Mouse (Mus musculus) heart, adult 2 months (tissue): Measurements from ENCODE around the gene Msrb1. TPM values are rescaled to one million over a fixed set of nuclear protein-coding genes. Genes with fewer than 3 reads are reported as not detected.
A peak's percentile ranks its signal among the peaks of the same experiment; 100 is the strongest.

Source experiments
- DNase-seq, 2 experiments: peaks; one replicate each; pipeline ENCODE4 v3.0.0; 2021
- H3K27ac ChIP-seq: fragments of 200-600 bp; 2 replicates; pipeline ENCODE4 v1.8.1; 2022
- H3K27me3 ChIP-seq: fragments of 200-500 bp; 2 replicates; pipeline ENCODE4 v1.6.1; 2012; ENCODE audit warnings: mild to moderate bottlenecking, low read length, inconsistent platforms, mixed read lengths; ENCODE audit not compliant: control insufficient read depth, insufficient read depth
- H3K36me3 ChIP-seq: fragments of 200-500 bp; 2 replicates; pipeline ENCODE4 v1.6.1; 2012; ENCODE audit warnings: low read length, inconsistent platforms; ENCODE audit not compliant: control insufficient read depth, insufficient read depth
- H3K4me1 ChIP-seq: fragments of 200-500 bp; 2 replicates; pipeline ENCODE4 v1.6.1; 2011; ENCODE audit warnings: low read length; ENCODE audit not compliant: control insufficient read depth, insufficient read depth
- H3K4me3 ChIP-seq: fragments of 200-600 bp; 2 replicates; pipeline ENCODE4 v1.8.1; 2022
- H3K79me2 ChIP-seq: fragments of 200-500 bp; replicated peaks from 2 replicates; pipeline ENCODE4 v1.6.1; 2012; ENCODE audit warnings: mild to moderate bottlenecking, inconsistent platforms, low read length, moderate library complexity, mixed read lengths; ENCODE audit not compliant: control insufficient read depth, insufficient read depth
- H3K9ac ChIP-seq: fragments of 200-500 bp; 2 replicates; pipeline ENCODE4 v1.6.1; 2012; ENCODE audit warnings: low read depth, mild to moderate bottlenecking, control low read depth, inconsistent platforms, low read length, mixed read lengths
- CTCF ChIP-seq: fragments of 200-600 bp; IDR thresholded peaks from 2 replicates; pipeline ENCODE4 v1.8.1; 2022; ENCODE audit warnings: antibody characterized with exemption, mild to moderate bottlenecking, moderate library complexity
- EP300 ChIP-seq: fragments of 200-500 bp; IDR thresholded peaks from 2 replicates; pipeline ENCODE4 v1.6.1; 2011; ENCODE audit warnings: low read depth, low read length, control low read depth; ENCODE audit not compliant: insufficient read depth
- POLR2A ChIP-seq: fragments of 200-500 bp; IDR thresholded peaks from 2 replicates; pipeline ENCODE4 v1.6.1; 2011; ENCODE audit warnings: mild to moderate bottlenecking, low read depth, low read length, control low read depth; ENCODE audit not compliant: insufficient read depth
- WGBS: fragments of 180-500 bp; shearing (Covaris S2); methylation state at CpG from one replicate; pipeline ENCODE4 v1.1.7; 2018; 5-methylcytosine and 5-hydroxymethylcytosine counted together
- intact Hi-C: fragments of 180-260 bp; cut with DNase I; formaldehyde crosslinking; loops from one replicate; pipeline ENCODE4 v1.15.1; 2025
- polyA plus RNA-seq: library from polyadenylated mRNA; depleted of rRNA; stranded (reverse); fragments of >200 nt; gene quantifications from 2 replicates; pipeline ENCODE4 v1.2.3, GENCODE M21; 2012
- total RNA-seq, 2 experiments: library from RNA; stranded (reverse); gene quantifications; 2 replicates each; pipeline ENCODE4 v1.2.3; 2021

The Msrb1 gene
- total and polyA plus RNA-seq, 3 experiments = 154 to 178 (median 155) TPM

DNA sequence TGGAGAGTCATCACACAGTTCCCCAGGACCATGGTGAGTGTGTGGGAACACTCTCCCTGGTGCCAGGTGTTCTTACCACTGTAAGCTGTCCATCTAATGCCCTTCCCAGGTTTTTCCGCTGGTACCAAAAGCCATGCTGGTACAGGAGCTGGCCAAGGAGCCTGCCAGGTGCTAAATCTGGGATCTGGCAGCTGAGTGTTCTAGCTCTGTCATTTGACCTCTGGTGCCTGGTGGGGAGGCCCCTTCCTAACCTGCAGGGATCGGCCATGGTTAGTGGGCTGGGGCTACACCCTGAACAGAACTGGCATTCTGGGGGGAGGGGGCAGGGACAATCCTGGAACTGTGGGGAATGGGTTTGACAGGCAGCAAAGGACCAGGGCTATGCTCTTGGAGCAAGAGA is 8.8 kb upstream of the Msrb1 start, which contains the start of gene Rpl3l:
TSS of gene Rpl3l (plus strand) at position 203 of the 400 bp plus-strand sequence.
- WGBS = 56% methylated on average over 2 of the region's 2 CpGs
- TF ChIP-seq POLR2A (peak; percentile 65; the same call in 1 of the 2 replicates), EP300 (no peak), CTCF (no peak)
- DNase-seq = peak; percentile 55 to 65

GRCm38 (mm10) chr17:24728184-24728583 is 8.3 kb upstream of the Msrb1 start:
- no peaks in the 10 kb centered on the region for H3K36me3 ChIP-seq
- H3K27ac ChIP-seq = peak overlapping the region; percentile 87
- H3K27me3 ChIP-seq = no peaks in the 10 kb centered on the region
- TF ChIP-seq POLR2A = no peak
- TF ChIP-seq EP300 = no peak
- TF ChIP-seq CTCF = no peak
- H3K9ac ChIP-seq = peak overlapping the region; percentile 60
- peak in 1 of 2 experiments; percentile 40 for DNase-seq
- peaks cover 3% of the 10 kb centered on the region for H3K4me1 ChIP-seq
- H3K4me3 ChIP-seq = peak overlapping the region; percentile 44
- no peaks in the 10 kb centered on the region for H3K79me2 ChIP-seq
- intact Hi-C loops = no loop called here
- WGBS = 50% methylated on average over 17 of the region's 17 CpGs

More for the DNA sequence above, 8.8 kb upstream of the Msrb1 start, which contains the start of gene Rpl3l:
- Histone ChIP-seq H3K27me3 (no peaks in the 10 kb centered on the region), H3K36me3 (no peaks in the 10 kb centered on the region), H3K79me2 (no peaks in the 10 kb centered on the region), H3K4me3 (peak within 1 kb of the TSS; percentile 44), H3K9ac (peak within 1 kb of the TSS; percentile 60), H3K27ac (peak within 1 kb of the TSS; percentile 87), H3K4me1 (peaks cover 2% of the 10 kb centered on the region)
- intact Hi-C loops = no loop called here

DNA sequence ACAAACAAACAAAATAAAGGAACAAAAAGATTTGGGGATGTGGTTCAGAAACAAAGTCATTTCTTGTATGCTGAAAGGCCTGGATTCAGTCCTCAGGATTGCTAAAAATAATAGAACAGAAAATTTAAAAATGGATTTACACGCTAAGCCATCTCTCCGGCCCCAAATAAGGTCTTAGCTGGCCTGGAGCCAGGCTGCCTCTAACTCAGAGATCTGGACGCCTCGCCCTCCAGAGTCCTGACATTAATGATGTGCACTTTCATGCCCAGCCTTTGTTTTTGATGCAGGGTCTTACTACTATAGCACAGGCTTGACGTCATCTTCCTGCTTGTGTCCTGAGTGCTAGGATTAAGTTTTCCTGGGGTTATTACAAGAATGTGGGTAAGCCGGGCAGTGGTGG is 7.4 kb upstream of the Msrb1 start:
- Histone ChIP-seq H3K79me2 (no peaks in the 10 kb centered on the region), H3K4me1 (peaks cover 4% of the 10 kb centered on the region), H3K27ac (peak overlapping the region; percentile 87), H3K36me3 (no peaks in the 10 kb centered on the region), H3K9ac (no peak overlapping the region), H3K4me3 (no peak overlapping the region), H3K27me3 (no peaks in the 10 kb centered on the region)
- TF ChIP-seq EP300 (no peak), POLR2A (no peak), CTCF (no peak)
- WGBS = 35% methylated on average over 6 of the region's 6 CpGs
- intact Hi-C loops = no loop called here
- no peak for DNase-seq

DNA sequence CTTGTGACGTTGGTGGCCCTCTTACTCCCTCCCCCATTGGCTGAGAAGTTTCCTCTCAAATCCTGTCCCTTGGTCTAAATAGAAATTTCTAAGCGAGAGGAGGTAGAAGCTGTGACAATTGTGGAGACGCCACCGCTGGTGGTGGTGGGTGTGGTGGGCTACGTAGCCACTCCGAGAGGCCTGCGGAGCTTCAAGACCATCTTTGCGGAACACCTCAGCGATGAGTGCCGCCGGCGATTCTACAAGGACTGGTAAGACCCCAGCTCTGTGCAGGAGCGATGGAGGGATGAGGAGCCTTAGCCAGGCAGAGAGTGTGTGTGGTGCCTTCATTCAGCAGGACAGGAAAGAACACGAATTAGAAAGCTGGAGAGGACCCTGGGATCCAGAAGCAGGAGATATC is 5.7 kb upstream of the Msrb1 start:
- H3K9ac ChIP-seq = no peak overlapping the region
- intact Hi-C loops = no loop called here
- peaks cover 3% of the 10 kb centered on the region; the same call in 1 of the 2 replicates for H3K4me1 ChIP-seq
- 83% methylated on average over 14 of the region's 14 CpGs for WGBS
- H3K79me2 ChIP-seq = no peaks in the 10 kb centered on the region
- H3K27me3 ChIP-seq = no peaks in the 10 kb centered on the region
- H3K27ac ChIP-seq = no peak overlapping the region; the same call in 1 of the 2 replicates
- no peak for TF ChIP-seq CTCF
- no peak for TF ChIP-seq EP300
- no peak for TF ChIP-seq POLR2A
- no peak overlapping the region for H3K4me3 ChIP-seq
- no peaks in the 10 kb centered on the region for H3K36me3 ChIP-seq
- no peak for DNase-seq

- intact Hi-C loops = no loop called here
Observed at GRCm38 (mm10) chr17:24732233-24732935, 4.1 kb upstream of the Msrb1 start.

More at GRCm38 (mm10) chr17:24732233-24732935, 4.1 kb upstream of the Msrb1 start:
- peaks cover 3% of the 10 kb centered on the region; the same call in 1 of the 2 replicates for H3K4me1 ChIP-seq
- no peaks in the 10 kb centered on the region for H3K27me3 ChIP-seq
- TF ChIP-seq EP300 (0 out of 2 replicates have a peak, but pooled peaks have one; percentile 67), POLR2A (peak; percentile 55), CTCF (no peak)
- H3K27ac ChIP-seq = peak overlapping the region; percentile 89
- peak; percentile 46 to 77 for DNase-seq
- H3K9ac ChIP-seq = peak overlapping the region; percentile 51
- H3K79me2 ChIP-seq = no peaks in the 10 kb centered on the region
- H3K36me3 ChIP-seq = no peaks in the 10 kb centered on the region
- H3K4me3 ChIP-seq = no peak overlapping the region
- 53% methylated on average over 12 of the region's 12 CpGs for whole genome bisulfite sequencing
